Mouse (Mus musculus): ENCODE measurements at regions not wholly inside any gene's neighbourhood (a gene's known extent, or its start where the extent isn't known, plus 50 kb on each side); places are given as distances from the start of the nearest gene placed in this dataset.

DNA sequence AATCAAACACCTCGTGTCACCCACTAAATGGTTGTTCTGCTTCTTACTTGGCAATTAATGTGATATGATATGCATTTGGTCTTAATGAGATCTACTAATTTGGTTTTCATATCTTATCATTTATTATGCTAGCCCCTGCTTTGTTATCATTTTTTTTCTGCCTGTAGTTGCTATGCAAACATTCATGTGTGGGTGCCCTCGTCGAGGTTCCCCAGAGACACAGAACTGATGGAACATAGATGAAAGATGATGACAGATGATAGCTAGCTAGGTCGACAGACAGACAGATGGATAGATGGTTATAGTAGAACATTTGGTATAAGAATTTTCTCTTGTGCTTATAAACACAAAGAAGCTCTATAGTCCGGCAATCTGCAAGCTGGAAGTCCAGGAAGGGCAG lies 252.1 kb downstream of the CK137956 start:
- TF ChIP-seq CTCF (IDR thresholded peaks at IDR 0.05; ENCODE audit: control insufficient read depth, insufficient read depth, low read length) (no peak), POLR2A (IDR thresholded peaks at IDR 0.05; ENCODE audit: borderline replicate concordance, control insufficient read depth, low read depth, low read length) (no peak)

Measured in bone marrow, adult 2 months (tissue).